Mouse (Mus musculus): ENCODE data around the gene Manea. TPM values are rescaled to one million over a fixed set of nuclear protein-coding genes. Genes with fewer than 3 reads are reported as not detected.

Manea gene
- 16.3 and 18.3 TPM in 2 replicates for polyA plus RNA-seq (2014; fragmentation: Nextera tagmentation; extraction: Ambion mirVana)

- H3K4me2 ChIP-seq (ENCODE audit: low read length): peak within 1 kb of the TSS; percentile 62
- peak within 1 kb of the TSS; percentile 83 to 89 for H3K27ac ChIP-seq (replicated peaks in 1 of 2; ENCODE audit: control insufficient read depth in 1 of 2, insufficient read depth in 1 of 2, low read depth in 2 of 2, low read length in 2 of 2)
- peaks cover 0 to 4% of the 10 kb centered on the region in 2 experiments; a peak in 1 of 4 replicates for H3K4me1 ChIP-seq (ENCODE audit: control insufficient read depth in 2 of 2, insufficient read depth in 2 of 2, low read length in 2 of 2)
- ATAC-seq (ENCODE audit: insufficient number of reproducible peaks, insufficient read depth, low FRiP score, low read depth): peak; percentile 99
- H3K36me3 ChIP-seq (ENCODE audit: control insufficient read depth, insufficient read depth, low read length): no peaks in the 10 kb centered on the region
- H3K27me3 ChIP-seq (ENCODE audit: control insufficient read depth, insufficient read depth, low read length): no peaks in the 10 kb centered on the region
- peak within 1 kb of the TSS; percentile 76 to 94 for H3K4me3 ChIP-seq (ENCODE audit: control insufficient read depth in 1 of 2, insufficient read depth in 1 of 2, low read depth in 1 of 2, low read length in 2 of 2)
- WGBS: under 1% methylated on average over 52 of the region's 52 CpGs
- H3K9ac ChIP-seq (ENCODE audit: low read length): peak within 1 kb of the TSS; percentile 81
- H3K9me3 ChIP-seq (ENCODE audit: control insufficient read depth, low read length): no peaks in the 10 kb centered on the region
These were observed at the start of gene Manea for GRCm38 (mm10) chr4:26346443-26347106. Manea (minus strand) TSS chr4:26346891.

GRCm38 (mm10) chr4:26354616-26355015, 7.9 kb upstream of the Manea start:
- no peak for ATAC-seq (ENCODE audit: insufficient number of reproducible peaks, insufficient read depth, low FRiP score, low read depth)
- H3K27me3 ChIP-seq (ENCODE audit: control insufficient read depth, insufficient read depth, low read length): no peaks in the 10 kb centered on the region
- no peaks in the 10 kb centered on the region for H3K9me3 ChIP-seq (ENCODE audit: control insufficient read depth, low read length)
- WGBS: 85% methylated on average over 2 of the region's 2 CpGs
- no peak overlapping the region for H3K9ac ChIP-seq (ENCODE audit: low read length)
- H3K4me3 ChIP-seq (ENCODE audit: control insufficient read depth in 1 of 2, insufficient read depth in 1 of 2, low read depth in 1 of 2, low read length in 2 of 2): no peak overlapping the region
- no peak overlapping the region for H3K4me2 ChIP-seq (ENCODE audit: low read length)
- no peaks in the 10 kb centered on the region for H3K36me3 ChIP-seq (ENCODE audit: control insufficient read depth, insufficient read depth, low read length)
- no peak overlapping the region for H3K27ac ChIP-seq (replicated peaks in 1 of 2; ENCODE audit: control insufficient read depth in 1 of 2, insufficient read depth in 1 of 2, low read depth in 2 of 2, low read length in 2 of 2)
- no peaks in the 10 kb centered on the region for H3K4me1 ChIP-seq (ENCODE audit: control insufficient read depth in 2 of 2, insufficient read depth in 2 of 2, low read length in 2 of 2)

GRCm38 (mm10) chr4:26353643-26354231, 7.0 kb upstream of the Manea start:
- 16% methylated on average over 2 of the region's 2 CpGs for WGBS
- Histone ChIP-seq H3K9me3 (ENCODE audit: control insufficient read depth, low read length) (no peaks in the 10 kb centered on the region), H3K4me2 (ENCODE audit: low read length) (no peak overlapping the region), H3K27me3 (ENCODE audit: control insufficient read depth, insufficient read depth, low read length) (no peaks in the 10 kb centered on the region), H3K27ac (replicated peaks in 1 of 2; ENCODE audit: control insufficient read depth in 1 of 2, insufficient read depth in 1 of 2, low read depth in 2 of 2, low read length in 2 of 2) (no peak overlapping the region), H3K4me3 (ENCODE audit: control insufficient read depth in 1 of 2, insufficient read depth in 1 of 2, low read depth in 1 of 2, low read length in 2 of 2) (no peak overlapping the region), H3K36me3 (ENCODE audit: control insufficient read depth, insufficient read depth, low read length) (no peaks in the 10 kb centered on the region), H3K9ac (ENCODE audit: low read length) (no peak overlapping the region), H3K4me1 (ENCODE audit: control insufficient read depth in 2 of 2, insufficient read depth in 2 of 2, low read length in 2 of 2) (no peaks in the 10 kb centered on the region)
- ATAC-seq (ENCODE audit: insufficient number of reproducible peaks, insufficient read depth, low FRiP score, low read depth): no peak

GRCm38 (mm10) chr4:26347239-26347638, 548 bp upstream of the Manea start:
- peak overlapping the region in 1 of 2 experiments; percentile 76; a peak in 1 of 4 replicates for H3K4me3 ChIP-seq (ENCODE audit: control insufficient read depth in 1 of 2, insufficient read depth in 1 of 2, low read depth in 1 of 2, low read length in 2 of 2)

GRCm38 (mm10) chr4:26345741-26346442, 799 bp downstream of the Manea start:
- WGBS: 3% methylated on average over 16 of the region's 16 CpGs
- ATAC-seq (ENCODE audit: insufficient number of reproducible peaks, insufficient read depth, low FRiP score, low read depth): no peak
- Histone ChIP-seq H3K36me3 (ENCODE audit: control insufficient read depth, insufficient read depth, low read length) (no peaks in the 10 kb centered on the region), H3K4me2 (ENCODE audit: low read length) (peak overlapping the region; percentile 62), H3K4me3 (ENCODE audit: control insufficient read depth in 1 of 2, insufficient read depth in 1 of 2, low read depth in 1 of 2, low read length in 2 of 2) (peak overlapping the region; percentile 76 to 94), H3K9ac (ENCODE audit: low read length) (peak overlapping the region; percentile 81), H3K4me1 (ENCODE audit: control insufficient read depth in 2 of 2, insufficient read depth in 2 of 2, low read length in 2 of 2) (peaks cover 0 to 4% of the 10 kb centered on the region in 2 experiments; a peak in 1 of 4 replicates), H3K27me3 (ENCODE audit: control insufficient read depth, insufficient read depth, low read length) (no peaks in the 10 kb centered on the region), H3K9me3 (ENCODE audit: control insufficient read depth, low read length) (no peaks in the 10 kb centered on the region), H3K27ac (replicated peaks in 1 of 2; ENCODE audit: control insufficient read depth in 1 of 2, insufficient read depth in 1 of 2, low read depth in 2 of 2, low read length in 2 of 2) (peak overlapping the region; percentile 83 to 89)

More at GRCm38 (mm10) chr4:26347239-26347638, 548 bp upstream of the Manea start:
- H3K27ac ChIP-seq (replicated peaks in 1 of 2; ENCODE audit: control insufficient read depth in 1 of 2, insufficient read depth in 1 of 2, low read depth in 2 of 2, low read length in 2 of 2): no peak overlapping the region
- no peaks in the 10 kb centered on the region for H3K9me3 ChIP-seq (ENCODE audit: control insufficient read depth, low read length)
- H3K9ac ChIP-seq (ENCODE audit: low read length): no peak overlapping the region
- H3K27me3 ChIP-seq (ENCODE audit: control insufficient read depth, insufficient read depth, low read length): no peaks in the 10 kb centered on the region
- no peak for ATAC-seq (ENCODE audit: insufficient number of reproducible peaks, insufficient read depth, low FRiP score, low read depth)
- no peaks in the 10 kb centered on the region for H3K36me3 ChIP-seq (ENCODE audit: control insufficient read depth, insufficient read depth, low read length)
- peaks cover 0 to 4% of the 10 kb centered on the region in 2 experiments; a peak in 1 of 4 replicates for H3K4me1 ChIP-seq (ENCODE audit: control insufficient read depth in 2 of 2, insufficient read depth in 2 of 2, low read length in 2 of 2)
- H3K4me2 ChIP-seq (ENCODE audit: low read length): peak overlapping the region; percentile 62; the same call in 1 of the 2 replicates
- 40% methylated on average over 2 of the region's 2 CpGs for WGBS

GRCm38 (mm10) chr4:26345080-26345479, 1.6 kb downstream of the Manea start:
- H3K4me2 ChIP-seq (ENCODE audit: low read length): peak overlapping the region; percentile 62
- WGBS: 78% methylated on average over 3 of the region's 3 CpGs
- peaks cover 5% of the 10 kb centered on the region for H3K36me3 ChIP-seq (ENCODE audit: control insufficient read depth, insufficient read depth, low read length)
- H3K4me1 ChIP-seq (ENCODE audit: control insufficient read depth in 2 of 2, insufficient read depth in 2 of 2, low read length in 2 of 2): peaks cover 0 to 4% of the 10 kb centered on the region in 2 experiments; a peak in 1 of 4 replicates
- no peak for ATAC-seq (ENCODE audit: insufficient number of reproducible peaks, insufficient read depth, low FRiP score, low read depth)
- H3K27ac ChIP-seq (replicated peaks in 1 of 2; ENCODE audit: control insufficient read depth in 1 of 2, insufficient read depth in 1 of 2, low read depth in 2 of 2, low read length in 2 of 2): peak overlapping the region in 1 of 2 experiments; percentile 30; a peak in 1 of 4 replicates
- peak overlapping the region; percentile 81 for H3K9ac ChIP-seq (ENCODE audit: low read length)
- H3K27me3 ChIP-seq (ENCODE audit: control insufficient read depth, insufficient read depth, low read length): no peaks in the 10 kb centered on the region
- peak overlapping the region in 1 of 2 experiments; percentile 76; a peak in 1 of 4 replicates for H3K4me3 ChIP-seq (ENCODE audit: control insufficient read depth in 1 of 2, insufficient read depth in 1 of 2, low read depth in 1 of 2, low read length in 2 of 2)
- H3K9me3 ChIP-seq (ENCODE audit: control insufficient read depth, low read length): no peaks in the 10 kb centered on the region

- Histone ChIP-seq H3K4me3 (ENCODE audit: control insufficient read depth in 1 of 2, insufficient read depth in 1 of 2, low read depth in 1 of 2, low read length in 2 of 2) (no peak overlapping the region), H3K36me3 (ENCODE audit: control insufficient read depth, insufficient read depth, low read length) (peaks cover 13% of the 10 kb centered on the region), H3K9ac (ENCODE audit: low read length) (no peak overlapping the region), H3K27ac (replicated peaks in 1 of 2; ENCODE audit: control insufficient read depth in 1 of 2, insufficient read depth in 1 of 2, low read depth in 2 of 2, low read length in 2 of 2) (no peak overlapping the region), H3K9me3 (ENCODE audit: control insufficient read depth, low read length) (no peaks in the 10 kb centered on the region), H3K27me3 (ENCODE audit: control insufficient read depth, insufficient read depth, low read length) (no peaks in the 10 kb centered on the region), H3K4me1 (ENCODE audit: control insufficient read depth in 2 of 2, insufficient read depth in 2 of 2, low read length in 2 of 2) (peaks cover 0 to 4% of the 10 kb centered on the region in 2 experiments; a peak in 1 of 4 replicates), H3K4me2 (ENCODE audit: low read length) (no peak overlapping the region)
- no peak for ATAC-seq (ENCODE audit: insufficient number of reproducible peaks, insufficient read depth, low FRiP score, low read depth)
These were observed 4.3 kb downstream of the Manea start for GRCm38 (mm10) chr4:26342346-26342745.

Measured in heart, embryonic 14.5 days (tissue).